Mouse (Mus musculus): Measurements from ENCODE around the gene Ahdc1. TPM values are rescaled to one million over a fixed set of nuclear protein-coding genes. Genes with fewer than 3 reads are reported as not detected.

Ahdc1 gene
- total and polyA plus RNA-seq, 3 experiments: 1.6 to 19.9 (median 8.4) TPM

- Histone ChIP-seq H3K4me3 (replicated peaks in 1 of 3; ENCODE audit: low read depth in 2 of 3, low read length in 2 of 3, poor library complexity in 1 of 3) (no peak overlapping the region), H3K27me3 (replicated peaks) (no peaks in the 10 kb centered on the region), H3K36me3 (replicated peaks in 1 of 2; ENCODE audit: control insufficient read depth in 1 of 2, insufficient read depth in 1 of 2, low read length in 1 of 2) (peaks cover 2 to 79% of the 10 kb centered on the region in 2 experiments), H3K79me2 (replicated peaks; ENCODE audit: control insufficient read depth, extremely low read depth, insufficient read depth, poor library complexity, severe bottlenecking) (no peaks in the 10 kb centered on the region), H3K9ac (ENCODE audit: insufficient read depth, low read depth) (no peak overlapping the region), H3K9me3 (replicated peaks; ENCODE audit: low read length) (no peaks in the 10 kb centered on the region), H3K27ac (ENCODE audit: insufficient read depth, low read depth) (no peak overlapping the region), H3K4me2 (ENCODE audit: insufficient read depth, low read depth, poor library complexity, severe bottlenecking) (no peak overlapping the region), H3K4me1 (ENCODE audit: control insufficient read depth in 1 of 2, insufficient read depth in 2 of 2) (peaks cover 10 to 82% of the 10 kb centered on the region in 2 experiments)
- dilution Hi-C loops (cut with MboI; ENCODE audit: extremely low pct_ligation_motif_present, extremely low pct_unique_long_range_greater_than_20kb, low sequenced_read_pairs) (no loop called here), in situ Hi-C loops (cut with MboI; ENCODE audit: low pct_ligation_motif_present, low pct_unique_long_range_greater_than_20kb, low sequenced_read_pairs) (no loop called here)
- no peak for DNase-seq (ENCODE audit: extremely low read depth)
- TF ChIP-seq MAFK (IDR thresholded peaks at IDR 0.05; ENCODE audit: insufficient replicate concordance, low read length) (no peak), MYC (IDR thresholded peaks at IDR 0.05; ENCODE audit: low read depth, low read length) (no peak), ZNF384 (IDR thresholded peaks at IDR 0.05; ENCODE audit: low read depth, low read length) (no peak)
These were observed 13.3 kb downstream of the Ahdc1 start for GRCm38 (mm10) chr4:133024404-133024803.

- Histone ChIP-seq H3K79me2 (replicated peaks; ENCODE audit: control insufficient read depth, extremely low read depth, insufficient read depth, poor library complexity, severe bottlenecking) (no peaks in the 10 kb centered on the region), H3K4me2 (ENCODE audit: insufficient read depth, low read depth, poor library complexity, severe bottlenecking) (no peak overlapping the region), H3K36me3 (replicated peaks in 1 of 2; ENCODE audit: control insufficient read depth in 1 of 2, insufficient read depth in 1 of 2, low read length in 1 of 2) (peaks cover 2 to 79% of the 10 kb centered on the region in 2 experiments), H3K9me3 (replicated peaks; ENCODE audit: low read length) (no peaks in the 10 kb centered on the region), H3K27ac (ENCODE audit: insufficient read depth, low read depth) (no peak overlapping the region), H3K4me3 (replicated peaks in 1 of 3; ENCODE audit: low read depth in 2 of 3, low read length in 2 of 3, poor library complexity in 1 of 3) (no peak overlapping the region), H3K27me3 (replicated peaks) (no peaks in the 10 kb centered on the region), H3K9ac (ENCODE audit: insufficient read depth, low read depth) (no peak overlapping the region), H3K4me1 (ENCODE audit: control insufficient read depth in 1 of 2, insufficient read depth in 2 of 2) (peaks cover 10 to 81% of the 10 kb centered on the region in 2 experiments)
- TF ChIP-seq ELF1 (IDR thresholded peaks at IDR 0.05; ENCODE audit: low read depth, low read length) (no peak), ZC3H11A (IDR thresholded peaks at IDR 0.05; ENCODE audit: low read depth, low read length) (no peak), IRF4 (IDR thresholded peaks at IDR 0.05; ENCODE audit: low read depth, low read length) (no peak), CHD2 (IDR thresholded peaks at IDR 0.05; ENCODE audit: low read length) (no peak), NELFE (IDR thresholded peaks at IDR 0.05; ENCODE audit: low read depth, low read length) (no peak), SMC3 (IDR thresholded peaks at IDR 0.05; ENCODE audit: low read depth, low read length) (no peak), NRF1 (IDR thresholded peaks at IDR 0.05; ENCODE audit: low read depth, low read length) (no peak), MAFK (IDR thresholded peaks at IDR 0.05; ENCODE audit: insufficient replicate concordance, low read length) (no peak), CTCF (conservative IDR thresholded peaks at IDR 0.05 in 1 of 2, IDR thresholded peaks at IDR 0.05 in 1 of 2; ENCODE audit: low read depth in 2 of 2, low read length in 2 of 2) (no peak), ZKSCAN1 (IDR thresholded peaks at IDR 0.05; ENCODE audit: borderline replicate concordance, low read depth, low read length) (no peak), BHLHE40 (IDR thresholded peaks at IDR 0.05; ENCODE audit: low read depth, low read length) (no peak), MAZ (IDR thresholded peaks at IDR 0.05; ENCODE audit: low read depth, low read length) (no peak), MXI1 (IDR thresholded peaks at IDR 0.05; ENCODE audit: low read depth, low read length) (no peak), MYC (IDR thresholded peaks at IDR 0.05; ENCODE audit: low read depth, low read length) (no peak), JUN (IDR thresholded peaks at IDR 0.05; ENCODE audit: insufficient read depth, low read depth, low read length) (no peak)
- dilution Hi-C loops (cut with MboI; ENCODE audit: extremely low pct_ligation_motif_present, extremely low pct_unique_long_range_greater_than_20kb, low sequenced_read_pairs): no loop called here
- no peak for DNase-seq (ENCODE audit: extremely low read depth)
- in situ Hi-C loops (cut with MboI; ENCODE audit: low pct_ligation_motif_present, low pct_unique_long_range_greater_than_20kb, low sequenced_read_pairs): no loop called here
These were observed 14.1 kb downstream of the Ahdc1 start for GRCm38 (mm10) chr4:133024969-133025685.
